Mouse (Mus musculus): ENCODE data around the gene Epn2.

- no peak for TF ChIP-seq GATA1 (IDR thresholded peaks at IDR 0.05; ENCODE audit: borderline replicate concordance, low read length)
- no peak for TF ChIP-seq FLI1 (IDR thresholded peaks at IDR 0.05; ENCODE audit: low read length)
These were observed 39.9 kb upstream of the Epn2 start for GRCm38 (mm10) chr11:61619356-61619755.

All from megakaryocyte, embryonic 14.5 days (primary cell).